Mouse (Mus musculus): ENCODE data around the gene Ifna6.

GRCm38 (mm10) chr4:88859214-88859613 lies 32.0 kb downstream of the Ifna6 start:
- no peak for TF ChIP-seq CTCF (IDR thresholded peaks at IDR 0.05; ENCODE audit: low read depth, low read length)
- TF ChIP-seq POLR2A (IDR thresholded peaks at IDR 0.05; ENCODE audit: extremely low read depth, insufficient read depth, low read length): no peak
